Comparison of ENCODE assay signal across 10 mouse cellular contexts in genomic region chr1:89556006-89556405, GRCm38 (mm10).
DNase-seq lines count a peak whose midpoint lies in the region; ATAC-seq and TF ChIP-seq lines count a peak whose summit lies in the region.
"Had no signal": no experiment of that assay in that cellular context is flagged by ENCODE, and none has a peak within 500 bp of the region (broad histone marks: within the 10 kb centered on the region; RNA-seq: fewer than 3 reads in every experiment).

No protein-coding gene starts in this region.

- 82% methylated on average over 7 of the region's 7 CpGs for WGBS in hindbrain, embryonic 10.5 days
- 84% methylated on average over 7 of the region's 7 CpGs for WGBS in hindbrain, embryonic 11.5 days
- 86% methylated on average over 7 of the region's 7 CpGs for WGBS in midbrain, embryonic 12.5 days
- 82% methylated on average over 7 of the region's 7 CpGs for WGBS in midbrain, postnatal 0 days
- WGBS in intestine, postnatal 0 days, result 82% methylated on average over 7 of the region's 7 CpGs

- H3K9me3 ChIP-seq in hindbrain, embryonic 10.5 days, result no peaks in the 10 kb centered on the region
- H3K9me3 ChIP-seq in hindbrain, embryonic 11.5 days (ENCODE audit: control insufficient read depth, low read length), result no peaks in the 10 kb centered on the region
- H3K9me3 ChIP-seq in midbrain, embryonic 12.5 days, result no peaks in the 10 kb centered on the region
- no peaks in the 10 kb centered on the region for H3K9me3 ChIP-seq in midbrain, postnatal 0 days (ENCODE audit: low read length)
- H3K9me3 ChIP-seq in intestine, postnatal 0 days (ENCODE audit: control insufficient read depth), result no peaks in the 10 kb centered on the region
- H3K9me3 ChIP-seq: hindbrain, embryonic 15.5 days had no signal

- ATAC-seq in hindbrain, embryonic 11.5 days (ENCODE audit: low FRiP score), result no peak
- ATAC-seq in midbrain, embryonic 12.5 days (ENCODE audit: low FRiP score, low read depth), result 0 out of 2 replicates have a peak, but pooled peaks have one; percentile 38
- ATAC-seq in midbrain, postnatal 0 days (ENCODE audit: low FRiP score), result no peak
- ATAC-seq in intestine, postnatal 0 days, result no peak
- ATAC-seq: CD4-positive, CD25-positive, alpha-beta regulatory T cell, adult 4 months had no signal

- peak overlapping the region; percentile 31; the same call in 1 of the 2 replicates for H3K27ac ChIP-seq in hindbrain, embryonic 10.5 days
- no peak overlapping the region for H3K27ac ChIP-seq in hindbrain, embryonic 11.5 days (ENCODE audit: low read depth, low read length)
- H3K27ac ChIP-seq in midbrain, embryonic 12.5 days (replicated peaks), result no peak overlapping the region
- no peak overlapping the region for H3K27ac ChIP-seq in midbrain, postnatal 0 days (ENCODE audit: low read depth, low read length)
- H3K27ac ChIP-seq in intestine, postnatal 0 days (ENCODE audit: low read depth, low read length), result no peak overlapping the region
- H3K27ac ChIP-seq: hindbrain, embryonic 15.5 days had no signal

- DNase-seq in hindbrain, embryonic 10.5 days (ENCODE audit: low spot score), result no peak
- no peak for DNase-seq in hindbrain, embryonic 11.5 days (ENCODE audit: low spot score)
- DNase-seq in midbrain, postnatal 0 days (ENCODE audit: low spot score), result no peak
- DNase-seq in cerebellum, postnatal 25 days, result peak; percentile 48 to 67
- no peak for DNase-seq in layer of hippocampus, postnatal 25 days (ENCODE audit: extremely low spot score in 1 of 2, low spot score in 1 of 2)
- DNase-seq: thymus, adult 18-20 months had no signal

- H3K4me1 ChIP-seq in hindbrain, embryonic 10.5 days (replicated peaks), result peaks cover 71% of the 10 kb centered on the region
- H3K4me1 ChIP-seq in hindbrain, embryonic 11.5 days (replicated peaks; ENCODE audit: control insufficient read depth, insufficient read depth, low read length), result peaks cover 5% of the 10 kb centered on the region; the same call in 1 of the 2 replicates
- H3K4me1 ChIP-seq in midbrain, embryonic 12.5 days, result peaks cover 26% of the 10 kb centered on the region
- H3K4me1 ChIP-seq in midbrain, postnatal 0 days (ENCODE audit: insufficient read depth, low read length), result peaks cover 10% of the 10 kb centered on the region
- no peaks in the 10 kb centered on the region for H3K4me1 ChIP-seq in intestine, postnatal 0 days (replicated peaks; ENCODE audit: control insufficient read depth, insufficient read depth, low read length)

- no peaks in the 10 kb centered on the region for H3K36me3 ChIP-seq in hindbrain, embryonic 10.5 days
- no peaks in the 10 kb centered on the region for H3K36me3 ChIP-seq in hindbrain, embryonic 11.5 days (ENCODE audit: control insufficient read depth, insufficient read depth, low read length)
- no peaks in the 10 kb centered on the region for H3K36me3 ChIP-seq in midbrain, embryonic 12.5 days
- no peaks in the 10 kb centered on the region for H3K36me3 ChIP-seq in midbrain, postnatal 0 days (ENCODE audit: insufficient read depth, low read length)
- H3K36me3 ChIP-seq in intestine, postnatal 0 days (ENCODE audit: control insufficient read depth, insufficient read depth), result no peaks in the 10 kb centered on the region
- H3K36me3 ChIP-seq: hindbrain, embryonic 15.5 days had no signal

- H3K4me3 ChIP-seq in hindbrain, embryonic 10.5 days, result no peak overlapping the region
- H3K4me3 ChIP-seq in hindbrain, embryonic 11.5 days (ENCODE audit: low read depth, low read length), result no peak overlapping the region
- H3K4me3 ChIP-seq in midbrain, embryonic 12.5 days, result no peak overlapping the region
- H3K4me3 ChIP-seq in midbrain, postnatal 0 days (ENCODE audit: low read depth, low read length), result no peak overlapping the region
- H3K4me3 ChIP-seq in intestine, postnatal 0 days (ENCODE audit: low read depth, low read length), result no peak overlapping the region
- H3K4me3 ChIP-seq: hindbrain, embryonic 15.5 days had no signal

- H3K4me2 ChIP-seq in hindbrain, embryonic 11.5 days (replicated peaks; ENCODE audit: low read depth, low read length), result no peak overlapping the region
- H3K4me2 ChIP-seq in midbrain, embryonic 12.5 days (replicated peaks), result no peak overlapping the region
- H3K4me2 ChIP-seq in midbrain, postnatal 0 days (ENCODE audit: low read depth, low read length, poor library complexity, severe bottlenecking), result no peak overlapping the region
- no peak overlapping the region for H3K4me2 ChIP-seq in intestine, postnatal 0 days (replicated peaks; ENCODE audit: low read depth)
- H3K4me2 ChIP-seq: hindbrain, embryonic 15.5 days had no signal

- no peaks in the 10 kb centered on the region for H3K27me3 ChIP-seq in hindbrain, embryonic 10.5 days (ENCODE audit: insufficient read depth, poor library complexity, severe bottlenecking)
- no peaks in the 10 kb centered on the region for H3K27me3 ChIP-seq in hindbrain, embryonic 11.5 days (ENCODE audit: control insufficient read depth, insufficient read depth, low read length)
- no peaks in the 10 kb centered on the region for H3K27me3 ChIP-seq in midbrain, embryonic 12.5 days
- no peaks in the 10 kb centered on the region for H3K27me3 ChIP-seq in midbrain, postnatal 0 days (ENCODE audit: insufficient read depth, low read length)
- no peaks in the 10 kb centered on the region for H3K27me3 ChIP-seq in intestine, postnatal 0 days (replicated peaks; ENCODE audit: control insufficient read depth, insufficient read depth, low read length)
- H3K27me3 ChIP-seq: hindbrain, embryonic 15.5 days had no signal

- no peak for TF ChIP-seq CTCF in midbrain, postnatal 0 days (IDR thresholded peaks at IDR 0.05)
- no peak for TF ChIP-seq CTCF in intestine, postnatal 0 days (IDR thresholded peaks at IDR 0.05; ENCODE audit: low read depth)

- H3K9ac ChIP-seq in hindbrain, embryonic 11.5 days (ENCODE audit: low read depth, low read length), result no peak overlapping the region
- no peak overlapping the region for H3K9ac ChIP-seq in midbrain, embryonic 12.5 days (replicated peaks)
- no peak overlapping the region for H3K9ac ChIP-seq in midbrain, postnatal 0 days (replicated peaks; ENCODE audit: low read length, poor library complexity, severe bottlenecking)
- no peak overlapping the region for H3K9ac ChIP-seq in intestine, postnatal 0 days (ENCODE audit: low read depth, low read length)
- H3K9ac ChIP-seq: hindbrain, embryonic 15.5 days had no signal

Comparison
In these comparisons a context has a peak if more than half of its experiments do, and no peak if none do; other contexts are left out.
1. DNase-seq: peak in cerebellum, postnatal 25 days (2 of 2); none in hindbrain, embryonic 10.5 days (single experiment), hindbrain, embryonic 11.5 days (single experiment), midbrain, postnatal 0 days (single experiment) and layer of hippocampus, postnatal 25 days (0 of 2).